Mouse (Mus musculus): ENCODE results near the gene Map3k14. TPM values are rescaled to one million over a fixed set of nuclear protein-coding genes. Genes with fewer than 3 reads are reported as not detected.

The Map3k14 gene
- polyA plus RNA-seq, 2 experiments, result 4.6 to 10.0 TPM

DNA sequence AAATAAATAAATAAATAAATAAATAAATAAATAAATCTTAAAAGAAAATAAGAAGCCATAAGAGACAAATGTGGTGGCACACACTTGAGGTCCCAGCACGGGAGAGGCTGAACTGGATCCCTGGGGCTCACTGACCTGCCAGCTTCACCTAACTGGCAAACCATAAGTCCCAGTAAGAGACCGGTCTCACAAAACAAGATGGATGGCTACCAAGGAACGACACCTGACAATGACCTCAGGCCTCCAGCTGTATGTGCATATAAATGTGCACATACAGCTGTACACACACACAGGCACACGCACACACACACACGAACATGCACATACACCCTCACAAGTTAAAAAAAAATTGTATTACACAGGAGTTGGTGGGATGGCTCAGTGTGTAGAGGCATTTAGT, 19.6 kb upstream of the Map3k14 start:
- H3K4me1 ChIP-seq (ENCODE audit: control insufficient read depth, insufficient read depth, low read length), result peaks cover 19% of the 10 kb centered on the region
- DNase-seq (ENCODE audit: low spot score), result no peak
- WGBS, result 90% methylated on average over 5 of the region's 5 CpGs
- no peak overlapping the region for H3K9ac ChIP-seq (ENCODE audit: low read depth, low read length, severe bottlenecking)
- no peak for ATAC-seq (ENCODE audit: low FRiP score, low read depth)
- H3K4me3 ChIP-seq (replicated peaks; ENCODE audit: low read length), result no peak overlapping the region
- H3K9me3 ChIP-seq (ENCODE audit: control insufficient read depth, low read length), result no peaks in the 10 kb centered on the region
- no peak for TF ChIP-seq POLR2A (IDR thresholded peaks at IDR 0.05; ENCODE audit: borderline replicate concordance, extremely low read depth, insufficient read depth, insufficient read length)
- H3K27ac ChIP-seq (replicated peaks; ENCODE audit: low read depth, low read length), result no peak overlapping the region
- H3K27me3 ChIP-seq (ENCODE audit: control insufficient read depth, insufficient read depth, low read length), result no peaks in the 10 kb centered on the region
- H3K4me2 ChIP-seq (replicated peaks; ENCODE audit: low read depth, low read length, severe bottlenecking), result no peak overlapping the region
- H3K36me3 ChIP-seq (ENCODE audit: control insufficient read depth, insufficient read depth, low read length), result no peaks in the 10 kb centered on the region

DNA sequence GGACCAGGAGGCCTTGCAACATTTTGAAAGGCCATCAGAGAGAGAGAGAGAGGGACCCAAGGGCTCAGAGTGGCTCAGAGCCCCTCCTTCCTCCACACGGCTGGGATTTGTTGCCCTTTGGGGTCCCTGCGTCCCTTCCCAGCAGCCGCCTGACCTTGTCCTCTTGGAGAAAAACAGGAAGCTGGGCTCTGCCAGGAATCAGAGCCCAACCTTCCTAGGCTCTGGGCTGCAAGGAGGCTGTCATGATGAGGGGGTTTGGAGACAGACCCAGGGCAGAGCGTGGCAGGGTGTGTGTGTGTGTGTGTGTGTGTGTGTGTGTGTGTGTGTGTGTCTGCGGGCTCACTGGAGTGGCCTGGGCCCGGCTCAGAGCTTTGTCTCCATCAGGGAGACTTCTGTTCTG, 18.7 kb upstream of the Map3k14 start:
- Histone ChIP-seq H3K9ac (ENCODE audit: low read depth, low read length, severe bottlenecking) (no peak overlapping the region), H3K9me3 (ENCODE audit: control insufficient read depth, low read length) (no peaks in the 10 kb centered on the region), H3K27ac (replicated peaks; ENCODE audit: low read depth, low read length) (no peak overlapping the region), H3K4me3 (replicated peaks; ENCODE audit: low read length) (no peak overlapping the region), H3K4me2 (replicated peaks; ENCODE audit: low read depth, low read length, severe bottlenecking) (no peak overlapping the region), H3K27me3 (ENCODE audit: control insufficient read depth, insufficient read depth, low read length) (no peaks in the 10 kb centered on the region), H3K4me1 (ENCODE audit: control insufficient read depth, insufficient read depth, low read length) (peaks cover 10% of the 10 kb centered on the region), H3K36me3 (ENCODE audit: control insufficient read depth, insufficient read depth, low read length) (no peaks in the 10 kb centered on the region)
- DNase-seq (ENCODE audit: low spot score) (no peak), ATAC-seq (ENCODE audit: low FRiP score, low read depth) (no peak)
- 22% methylated on average over 6 of the region's 6 CpGs for WGBS
- TF ChIP-seq POLR2A (IDR thresholded peaks at IDR 0.05; ENCODE audit: borderline replicate concordance, extremely low read depth, insufficient read depth, insufficient read length), result no peak

GRCm38 (mm10) chr11:103285276-103285675, 18.0 kb upstream of the Map3k14 start:
- no peaks in the 10 kb centered on the region for H3K9me3 ChIP-seq (ENCODE audit: control insufficient read depth, low read length)
- peaks cover 10% of the 10 kb centered on the region for H3K4me1 ChIP-seq (ENCODE audit: control insufficient read depth, insufficient read depth, low read length)
- no peak overlapping the region for H3K27ac ChIP-seq (replicated peaks; ENCODE audit: low read depth, low read length)
- TF ChIP-seq POLR2A (IDR thresholded peaks at IDR 0.05; ENCODE audit: borderline replicate concordance, extremely low read depth, insufficient read depth, insufficient read length), result no peak
- WGBS, result 85% methylated on average over 10 of the region's 10 CpGs
- H3K36me3 ChIP-seq (ENCODE audit: control insufficient read depth, insufficient read depth, low read length), result no peaks in the 10 kb centered on the region
- H3K27me3 ChIP-seq (ENCODE audit: control insufficient read depth, insufficient read depth, low read length), result no peaks in the 10 kb centered on the region
- H3K4me3 ChIP-seq (replicated peaks; ENCODE audit: low read length), result no peak overlapping the region
- DNase-seq (ENCODE audit: low spot score) (no peak), ATAC-seq (ENCODE audit: low FRiP score, low read depth) (no peak)
- no peak overlapping the region for H3K4me2 ChIP-seq (replicated peaks; ENCODE audit: low read depth, low read length, severe bottlenecking)
- H3K9ac ChIP-seq (ENCODE audit: low read depth, low read length, severe bottlenecking), result 0 out of 2 replicates have a peak overlapping the region, but pooled peaks have one; percentile 1

GRCm38 (mm10) chr11:103281784-103282183, 14.5 kb upstream of the Map3k14 start:
- no peak overlapping the region for H3K9ac ChIP-seq (ENCODE audit: low read depth, low read length, severe bottlenecking)
- H3K27ac ChIP-seq (replicated peaks; ENCODE audit: low read depth, low read length), result no peak overlapping the region
- H3K27me3 ChIP-seq (ENCODE audit: control insufficient read depth, insufficient read depth, low read length), result no peaks in the 10 kb centered on the region
- no peak for ATAC-seq (ENCODE audit: low FRiP score, low read depth)
- TF ChIP-seq POLR2A (IDR thresholded peaks at IDR 0.05; ENCODE audit: borderline replicate concordance, extremely low read depth, insufficient read depth, insufficient read length), result no peak
- H3K4me2 ChIP-seq (replicated peaks; ENCODE audit: low read depth, low read length, severe bottlenecking), result no peak overlapping the region
- H3K4me3 ChIP-seq (replicated peaks; ENCODE audit: low read length), result no peak overlapping the region
- H3K4me1 ChIP-seq (ENCODE audit: control insufficient read depth, insufficient read depth, low read length), result no peaks in the 10 kb centered on the region
- no peaks in the 10 kb centered on the region for H3K9me3 ChIP-seq (ENCODE audit: control insufficient read depth, low read length)
- 72% methylated on average over 7 of the region's 7 CpGs for WGBS
- H3K36me3 ChIP-seq (ENCODE audit: control insufficient read depth, insufficient read depth, low read length), result no peaks in the 10 kb centered on the region
- no peak for DNase-seq (ENCODE audit: low spot score)

- H3K4me1 ChIP-seq (ENCODE audit: control insufficient read depth, insufficient read depth, low read length), result no peaks in the 10 kb centered on the region
- 93% methylated on average over 8 of the region's 8 CpGs for WGBS
- no peak for ATAC-seq (ENCODE audit: low FRiP score, low read depth)
- H3K27me3 ChIP-seq (ENCODE audit: control insufficient read depth, insufficient read depth, low read length), result no peaks in the 10 kb centered on the region
- no peaks in the 10 kb centered on the region for H3K36me3 ChIP-seq (ENCODE audit: control insufficient read depth, insufficient read depth, low read length)
- H3K4me2 ChIP-seq (replicated peaks; ENCODE audit: low read depth, low read length, severe bottlenecking), result no peak overlapping the region
- no peaks in the 10 kb centered on the region for H3K9me3 ChIP-seq (ENCODE audit: control insufficient read depth, low read length)
- no peak overlapping the region for H3K4me3 ChIP-seq (replicated peaks; ENCODE audit: low read length)
- DNase-seq (ENCODE audit: low spot score), result no peak
- H3K9ac ChIP-seq (ENCODE audit: low read depth, low read length, severe bottlenecking), result no peak overlapping the region
- H3K27ac ChIP-seq (replicated peaks; ENCODE audit: low read depth, low read length), result no peak overlapping the region
- no peak for TF ChIP-seq POLR2A (IDR thresholded peaks at IDR 0.05; ENCODE audit: borderline replicate concordance, extremely low read depth, insufficient read depth, insufficient read length)
These were observed 9.2 kb upstream of the Map3k14 start for GRCm38 (mm10) chr11:103276450-103276849.

GRCm38 (mm10) chr11:103272888-103273287, 5.6 kb upstream of the Map3k14 start:
- Histone ChIP-seq H3K9me3 (ENCODE audit: control insufficient read depth, low read length) (no peaks in the 10 kb centered on the region), H3K9ac (ENCODE audit: low read depth, low read length, severe bottlenecking) (no peak overlapping the region), H3K27me3 (ENCODE audit: control insufficient read depth, insufficient read depth, low read length) (no peaks in the 10 kb centered on the region), H3K4me3 (replicated peaks; ENCODE audit: low read length) (no peak overlapping the region), H3K4me2 (replicated peaks; ENCODE audit: low read depth, low read length, severe bottlenecking) (no peak overlapping the region), H3K4me1 (ENCODE audit: control insufficient read depth, insufficient read depth, low read length) (peaks cover 11% of the 10 kb centered on the region), H3K27ac (replicated peaks; ENCODE audit: low read depth, low read length) (no peak overlapping the region), H3K36me3 (ENCODE audit: control insufficient read depth, insufficient read depth, low read length) (no peaks in the 10 kb centered on the region)
- TF ChIP-seq POLR2A (IDR thresholded peaks at IDR 0.05; ENCODE audit: borderline replicate concordance, extremely low read depth, insufficient read depth, insufficient read length), result no peak
- no peak for ATAC-seq (ENCODE audit: low FRiP score, low read depth)
- DNase-seq (ENCODE audit: low spot score), result no peak
- WGBS, result 78% methylated on average over 3 of the region's 3 CpGs
